Mouse (Mus musculus) midbrain, embryonic 12.5 days (tissue): Measurements from ENCODE around the gene Slc28a1. TPM values are rescaled to one million over a fixed set of nuclear protein-coding genes. Genes with fewer than 3 reads are reported as not detected.
"Not testable (repeated sequence)": the region's sequence is repeated elsewhere in the genome, so short reads cannot be mapped to it uniquely, and the experiment has no call there.

Experiments used
- ATAC-seq: fragments of 200-750 bp; cut with Nextera tagmentation; 2 replicates; pipeline ENCODE4 v1.8.0; 2017; ENCODE audit warnings: low read depth, moderate TSS enrichment, moderate library complexity; ENCODE audit not compliant: low FRiP score
- H3K27ac ChIP-seq: fragments of 300-500 bp; sonication (generic); replicated peaks from 2 replicates; pipeline ENCODE4 v1.5.1; 2016; ENCODE audit warnings: mild to moderate bottlenecking
- H3K27me3 ChIP-seq: fragments of 300-500 bp; sonication (generic); 2 replicates; pipeline ENCODE4 v1.6.1; 2016; ENCODE audit warnings: mild to moderate bottlenecking
- H3K36me3 ChIP-seq: fragments of 300-500 bp; sonication (generic); 2 replicates; pipeline ENCODE4 v1.6.1; 2016
- H3K4me1 ChIP-seq: fragments of 300-500 bp; sonication (generic); 2 replicates; pipeline ENCODE4 v1.6.1; 2016
- H3K4me2 ChIP-seq: fragments of 300-500 bp; sonication (generic); replicated peaks from 2 replicates; pipeline ENCODE4 v1.6.1; 2016; ENCODE audit warnings: mild to moderate bottlenecking, moderate library complexity
- H3K4me3 ChIP-seq: fragments of 300-500 bp; sonication (generic); 2 replicates; pipeline ENCODE4 v1.5.1; 2016; ENCODE audit warnings: mild to moderate bottlenecking
- H3K9ac ChIP-seq: fragments of 300-500 bp; sonication (generic); replicated peaks from 2 replicates; pipeline ENCODE4 v1.6.1; 2016; ENCODE audit warnings: mild to moderate bottlenecking, moderate library complexity
- H3K9me3 ChIP-seq: fragments of 300-500 bp; sonication (generic); 2 replicates; pipeline ENCODE4 v1.6.1; 2016; ENCODE audit warnings: mild to moderate bottlenecking
- WGBS: fragments of 180-500 bp; shearing (Covaris S2); methylation state at CpG from one replicate; pipeline ENCODE4 v1.1.7; 2016; 5-methylcytosine and 5-hydroxymethylcytosine counted together
- polyA plus RNA-seq: library from polyadenylated mRNA; unstranded; fragments of >200 nt; fragmentation: Nextera tagmentation; extraction: Ambion mirVana; gene quantifications from 2 replicates; pipeline ENCODE4 v1.2.1, GENCODE M21; 2016

The Slc28a1 gene
- polyA plus RNA-seq, 1 experiment from 2014 or later, result not detected

- WGBS, result 87% methylated on average over 5 of the region's 5 CpGs
- peaks cover 8% of the 10 kb centered on the region; the same call in 1 of the 2 replicates for H3K9me3 ChIP-seq
- no peak overlapping the region for H3K4me2 ChIP-seq
- no peak overlapping the region for H3K27ac ChIP-seq
- no peaks in the 10 kb centered on the region for H3K4me1 ChIP-seq
- no peaks in the 10 kb centered on the region for H3K27me3 ChIP-seq
- no peak overlapping the region for H3K4me3 ChIP-seq
- no peaks in the 10 kb centered on the region for H3K36me3 ChIP-seq
- no peak overlapping the region for H3K9ac ChIP-seq
- no peak for ATAC-seq
Measured at GRCm38 (mm10) chr7:81174654-81175053, 60.1 kb downstream of the Slc28a1 start.

GRCm38 (mm10) chr7:81176187-81176769 is 61.7 kb downstream of the Slc28a1 start:
- Histone ChIP-seq H3K9me3 (peaks cover 8% of the 10 kb centered on the region; the same call in 1 of the 2 replicates), H3K27me3 (no peaks in the 10 kb centered on the region), H3K36me3 (no peaks in the 10 kb centered on the region), H3K4me3 (no peak overlapping the region), H3K9ac (no peak overlapping the region), H3K4me1 (no peaks in the 10 kb centered on the region), H3K4me2 (no peak overlapping the region), H3K27ac (no peak overlapping the region)
- 44% methylated on average over 5 of the region's 5 CpGs for WGBS
- no peak for ATAC-seq

GRCm38 (mm10) chr7:81179494-81179893 is 64.9 kb downstream of the Slc28a1 start:
- Histone ChIP-seq H3K36me3 (no peaks in the 10 kb centered on the region), H3K27me3 (no peaks in the 10 kb centered on the region), H3K4me2 (no peak overlapping the region), H3K9me3 (no peaks in the 10 kb centered on the region), H3K4me3 (no peak overlapping the region), H3K9ac (no peak overlapping the region), H3K27ac (no peak overlapping the region), H3K4me1 (no peaks in the 10 kb centered on the region)
- ATAC-seq, result no peak
- 73% methylated on average over 5 of the region's 5 CpGs for WGBS

- Histone ChIP-seq H3K4me3 (no peak overlapping the region), H3K4me2 (no peak overlapping the region), H3K4me1 (no peaks in the 10 kb centered on the region), H3K9ac (no peak overlapping the region), H3K9me3 (no peaks in the 10 kb centered on the region), H3K27ac (no peak overlapping the region), H3K27me3 (no peaks in the 10 kb centered on the region), H3K36me3 (no peaks in the 10 kb centered on the region)
- WGBS, result 83% methylated on average over 10 of the region's 10 CpGs
- no peak for ATAC-seq
Measured at GRCm38 (mm10) chr7:81182492-81183175, 68.0 kb downstream of the Slc28a1 start.

- Histone ChIP-seq H3K27ac (no peak overlapping the region), H3K27me3 (no peaks in the 10 kb centered on the region), H3K9ac (no peak overlapping the region), H3K9me3 (no peaks in the 10 kb centered on the region), H3K4me2 (no peak overlapping the region), H3K36me3 (no peaks in the 10 kb centered on the region), H3K4me3 (no peak overlapping the region), H3K4me1 (no peaks in the 10 kb centered on the region)
- no peak for ATAC-seq
Measured at GRCm38 (mm10) chr7:81183181-81183580, 68.6 kb downstream of the Slc28a1 start.

- H3K4me2 ChIP-seq, result no peak overlapping the region
- H3K36me3 ChIP-seq, result no peaks in the 10 kb centered on the region
- WGBS, result 85% methylated on average over 2 of the region's 2 CpGs
- H3K4me1 ChIP-seq, result no peaks in the 10 kb centered on the region
- no peak for ATAC-seq
- no peak overlapping the region for H3K27ac ChIP-seq
- H3K4me3 ChIP-seq, result no peak overlapping the region
- no peaks in the 10 kb centered on the region for H3K9me3 ChIP-seq
- H3K27me3 ChIP-seq, result no peaks in the 10 kb centered on the region
- no peak overlapping the region for H3K9ac ChIP-seq
Measured at GRCm38 (mm10) chr7:81184136-81184535, 69.5 kb downstream of the Slc28a1 start.

GRCm38 (mm10) chr7:81184651-81185050 is 70.1 kb downstream of the Slc28a1 start:
- no peak for ATAC-seq
- Histone ChIP-seq H3K9ac (no peak overlapping the region), H3K4me1 (no peaks in the 10 kb centered on the region), H3K27ac (no peak overlapping the region), H3K36me3 (no peaks in the 10 kb centered on the region), H3K9me3 (no peaks in the 10 kb centered on the region), H3K4me2 (no peak overlapping the region), H3K4me3 (no peak overlapping the region), H3K27me3 (no peaks in the 10 kb centered on the region)
- WGBS, result 82% methylated on average over 1 of the region's 1 CpGs

GRCm38 (mm10) chr7:81186036-81186435 is 71.4 kb downstream of the Slc28a1 start:
- not testable (repeated sequence) for H3K4me1 ChIP-seq, H3K9ac ChIP-seq, H3K9me3 ChIP-seq, H3K4me3 ChIP-seq, ATAC-seq, H3K27ac ChIP-seq, H3K27me3 ChIP-seq, H3K36me3 ChIP-seq, H3K4me2 ChIP-seq

- Histone ChIP-seq H3K4me1 (no peaks in the 10 kb centered on the region), H3K27ac (no peak overlapping the region), H3K9me3 (no peaks in the 10 kb centered on the region), H3K36me3 (no peaks in the 10 kb centered on the region), H3K4me3 (no peak overlapping the region), H3K4me2 (no peak overlapping the region), H3K27me3 (no peaks in the 10 kb centered on the region), H3K9ac (no peak overlapping the region)
- no peak for ATAC-seq
- WGBS, result 84% methylated on average over 9 of the region's 9 CpGs
Measured at GRCm38 (mm10) chr7:81189180-81189579, 74.6 kb downstream of the Slc28a1 start.

GRCm38 (mm10) chr7:81195509-81195908 is 80.9 kb downstream of the Slc28a1 start:
- no peak overlapping the region for H3K27ac ChIP-seq
- H3K27me3 ChIP-seq, result no peaks in the 10 kb centered on the region
- no peak overlapping the region for H3K9ac ChIP-seq
- H3K36me3 ChIP-seq, result no peaks in the 10 kb centered on the region
- 88% methylated on average over 4 of the region's 4 CpGs for WGBS
- no peak for ATAC-seq
- no peak overlapping the region for H3K4me2 ChIP-seq
- peaks cover 7% of the 10 kb centered on the region; the same call in 1 of the 2 replicates for H3K4me1 ChIP-seq
- no peak overlapping the region for H3K4me3 ChIP-seq
- H3K9me3 ChIP-seq, result no peaks in the 10 kb centered on the region

GRCm38 (mm10) chr7:81196796-81197195 is 82.2 kb downstream of the Slc28a1 start:
- no peak overlapping the region for H3K4me3 ChIP-seq
- no peak for ATAC-seq
- no peaks in the 10 kb centered on the region for H3K27me3 ChIP-seq
- H3K9ac ChIP-seq, result no peak overlapping the region
- H3K4me2 ChIP-seq, result no peak overlapping the region
- H3K4me1 ChIP-seq, result peaks cover 7% of the 10 kb centered on the region; the same call in 1 of the 2 replicates
- 74% methylated on average over 3 of the region's 3 CpGs for WGBS
- H3K9me3 ChIP-seq, result no peaks in the 10 kb centered on the region
- H3K27ac ChIP-seq, result no peak overlapping the region
- H3K36me3 ChIP-seq, result no peaks in the 10 kb centered on the region

GRCm38 (mm10) chr7:81198538-81198937 is 83.9 kb downstream of the Slc28a1 start:
- H3K4me2 ChIP-seq, result no peak overlapping the region
- ATAC-seq, result no peak
- no peak overlapping the region for H3K9ac ChIP-seq
- H3K27ac ChIP-seq, result no peak overlapping the region
- H3K4me1 ChIP-seq, result peaks cover 7% of the 10 kb centered on the region; the same call in 1 of the 2 replicates
- H3K9me3 ChIP-seq, result no peaks in the 10 kb centered on the region
- no peak overlapping the region for H3K4me3 ChIP-seq
- 53% methylated on average over 4 of the region's 4 CpGs for WGBS
- H3K36me3 ChIP-seq, result no peaks in the 10 kb centered on the region
- H3K27me3 ChIP-seq, result no peaks in the 10 kb centered on the region
